Mouse (Mus musculus) adrenal gland, postnatal 36 days (tissue): ENCODE results near the gene Prr15l. TPM values are rescaled to one million over a fixed set of nuclear protein-coding genes. Genes with fewer than 3 reads are reported as not detected.

Experiments used
- DNase-seq, 2 experiments: peaks; one replicate each; pipeline ENCODE4 v3.0.0; 2021; ENCODE audit warnings: mixed read lengths in 1 of 2
- long read RNA-seq, 2 experiments: library from polyadenylated mRNA; stranded (forward); transcript quantifications; one replicate each; pipeline ENCODE4 v2.0.0; 2021; ENCODE audit warnings: borderline sequencing depth in 2 of 2
- total RNA-seq, 2 experiments: library from RNA; stranded (reverse); gene quantifications; 2 replicates each; pipeline ENCODE4 v1.2.3; 2021

The Prr15l gene
- under 1 TPM; 0.16 to 0.66 TPM for total RNA-seq
- long read RNA-seq, experiment 1: 0 reads
- long read RNA-seq, experiment 2, partial matches to known transcripts: 0 of 1 reads
- long read RNA-seq, experiment 2, other reads (novel, unspliced or antisense): 0 of 1 reads

DNA sequence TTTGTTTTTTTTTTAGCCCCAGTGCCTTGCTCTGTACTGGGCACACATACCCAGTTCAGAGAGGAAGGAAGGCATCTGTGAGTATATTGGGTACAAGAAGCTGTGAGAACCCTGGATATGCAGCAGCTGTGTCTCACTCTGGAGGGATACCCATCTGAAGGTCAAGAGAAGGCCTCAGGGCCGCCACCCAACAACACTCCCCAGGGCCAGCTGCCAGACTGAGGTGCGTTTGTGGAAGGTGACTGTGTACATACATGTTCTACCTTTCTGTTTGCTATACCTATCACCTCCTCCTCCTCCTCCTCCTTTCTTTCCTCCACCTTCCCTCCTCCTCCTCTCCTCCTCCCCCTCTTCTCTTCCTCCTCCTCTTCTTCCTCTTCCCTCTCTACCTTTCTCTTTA is at the start of gene Prr15l:
Gene Prr15l (plus strand): TSS at position 17 of the 400 bp plus-strand sequence.
- DNase-seq: no peak

DNA sequence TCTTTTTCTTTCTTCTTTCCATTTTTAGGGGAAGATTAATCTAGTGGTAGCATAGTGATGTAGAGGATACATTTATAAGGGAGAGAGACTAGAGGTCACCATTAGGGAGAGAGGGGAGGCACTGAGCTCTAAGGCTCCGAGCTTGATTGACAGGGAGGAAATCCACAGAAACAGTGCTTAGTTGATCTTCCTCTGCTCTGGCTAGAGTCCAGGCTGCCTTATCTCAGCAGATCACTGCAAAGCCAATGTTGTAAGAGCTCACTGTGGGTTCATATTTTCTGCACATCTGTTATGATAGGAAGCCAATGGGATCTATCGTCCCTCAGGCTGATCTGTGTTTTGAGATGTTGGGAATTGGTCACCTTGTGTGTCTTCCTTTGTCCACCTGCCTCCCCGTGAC is 49.2 kb upstream of the Prr15l start:
- no peak for DNase-seq

DNA sequence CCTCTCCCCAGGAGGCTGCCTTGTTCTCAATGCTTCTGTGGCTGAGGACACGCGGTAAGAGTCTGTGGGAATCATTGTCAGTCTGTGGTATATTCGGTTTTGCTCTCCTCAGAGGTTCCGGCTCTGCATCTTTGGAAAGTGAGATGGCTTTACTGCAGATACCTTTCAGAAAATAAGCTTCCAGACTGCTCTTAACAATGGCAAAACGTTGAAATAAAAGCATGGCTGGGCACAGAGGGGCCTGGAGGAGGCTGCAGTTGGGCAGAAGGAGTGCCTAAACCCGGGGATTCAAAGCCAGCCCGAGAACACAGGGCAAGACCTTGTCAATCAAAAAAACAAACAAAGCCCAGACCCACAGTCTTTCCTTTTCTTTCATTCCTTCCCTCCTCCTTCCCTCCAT is 48.5 kb upstream of the Prr15l start:
- no peak for DNase-seq

DNA sequence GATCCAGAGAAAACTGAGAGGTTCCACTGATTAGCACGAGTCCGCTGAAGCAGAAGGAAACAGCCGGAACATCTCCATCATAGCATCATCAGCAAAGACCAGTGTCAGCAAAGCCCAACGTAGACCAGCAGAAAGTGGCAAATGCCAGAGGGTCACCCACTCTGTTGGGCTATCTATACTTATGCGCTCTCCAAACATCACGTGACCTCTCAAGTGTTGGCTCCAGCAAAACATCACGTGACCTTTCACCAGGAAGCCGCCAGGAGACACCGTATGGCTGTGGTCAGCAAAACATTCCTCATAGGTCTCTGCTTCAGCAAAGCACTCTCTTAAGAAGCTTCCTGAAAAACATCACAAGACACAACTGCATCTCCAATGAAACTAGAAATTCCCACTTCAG is 47.6 kb upstream of the Prr15l start:
- no peak for DNase-seq

DNA sequence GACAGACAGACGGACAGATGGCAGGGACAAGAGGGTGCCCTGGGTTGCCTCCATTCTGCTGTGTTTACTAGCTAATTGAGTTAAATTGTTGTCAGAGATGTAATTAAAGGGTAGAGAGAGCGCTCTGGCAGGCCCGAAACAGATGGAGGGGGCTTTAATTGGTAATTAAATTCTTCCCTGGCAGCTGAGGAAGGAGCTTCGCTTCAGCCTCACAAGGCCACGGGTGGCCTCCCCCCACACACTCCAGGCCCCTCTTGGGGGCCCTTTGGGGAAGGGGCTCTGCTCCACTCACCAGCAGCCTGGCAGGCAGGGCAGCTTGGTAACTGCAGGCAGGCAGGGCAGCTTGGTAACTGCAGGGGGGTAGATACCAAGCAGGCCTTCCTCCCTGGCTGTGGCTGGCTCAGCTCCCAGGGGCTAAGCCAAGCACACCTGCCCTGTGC is 42.0 kb upstream of the Prr15l start:
- no peak for DNase-seq

DNA sequence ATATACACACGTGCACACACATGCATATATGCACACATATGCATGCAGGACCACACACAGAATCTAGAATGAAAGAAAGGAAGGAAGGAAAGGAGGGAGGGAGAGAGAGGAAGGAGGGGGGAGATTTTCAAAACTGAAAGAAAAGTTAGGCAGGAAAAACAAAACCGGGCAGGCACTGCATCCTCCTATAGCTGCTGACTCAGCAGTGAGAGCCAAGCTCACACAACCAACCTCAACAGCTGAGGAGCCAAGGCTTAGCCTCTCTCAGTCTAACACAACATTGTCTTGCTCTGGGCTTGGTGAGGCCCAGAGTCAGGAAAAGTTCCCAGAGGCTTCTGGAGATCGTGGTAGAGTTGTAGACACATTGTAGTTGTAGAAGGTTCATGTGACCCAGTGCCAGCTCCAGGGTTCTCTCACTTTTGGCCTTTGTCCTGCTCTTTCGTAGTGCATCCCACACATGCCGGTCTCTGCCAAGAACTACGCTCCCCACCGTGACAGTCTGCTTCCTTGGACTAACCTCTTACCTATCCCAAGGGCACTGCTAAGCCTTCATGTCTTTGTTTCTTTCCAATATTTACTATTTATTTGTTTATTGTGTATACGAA is 40.9 kb upstream of the Prr15l start:
- DNase-seq: no peak

DNA sequence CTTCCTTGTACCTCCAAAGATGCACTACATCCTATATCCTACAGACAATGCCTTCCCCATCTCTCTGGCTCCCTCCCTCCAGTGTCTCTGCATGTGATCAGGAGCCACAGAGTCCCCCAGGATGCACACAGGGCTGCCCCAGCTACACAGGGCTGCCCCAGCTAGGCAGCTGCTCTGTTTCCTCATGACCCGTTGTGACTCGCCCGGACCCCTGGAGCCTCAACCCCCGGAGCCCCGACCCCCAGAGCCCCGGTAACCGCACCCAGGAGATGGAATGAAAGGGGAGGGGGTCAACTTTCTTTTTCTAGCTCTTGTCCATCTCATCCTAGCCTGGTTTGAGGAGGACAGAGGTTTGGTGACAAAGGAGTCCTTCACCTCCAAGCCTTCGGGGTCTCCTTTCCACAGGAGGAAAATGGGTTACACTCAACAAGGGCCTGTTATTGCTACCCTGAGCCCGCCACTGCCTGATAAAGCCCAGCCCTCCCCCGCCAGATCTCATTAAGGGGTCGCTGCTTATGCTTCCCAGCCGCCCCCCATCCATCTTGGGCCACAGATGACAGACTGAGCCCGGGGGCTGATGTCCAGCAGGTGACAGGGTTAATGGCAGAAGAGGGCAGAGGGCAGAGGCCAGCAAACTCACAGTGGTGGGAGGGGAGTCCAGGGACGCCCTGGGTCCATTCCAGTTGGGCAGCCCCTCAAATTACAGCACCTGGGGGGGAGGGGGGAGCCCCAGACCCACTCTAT is 35.9 kb upstream of the Prr15l start:
- no peak for DNase-seq

DNA sequence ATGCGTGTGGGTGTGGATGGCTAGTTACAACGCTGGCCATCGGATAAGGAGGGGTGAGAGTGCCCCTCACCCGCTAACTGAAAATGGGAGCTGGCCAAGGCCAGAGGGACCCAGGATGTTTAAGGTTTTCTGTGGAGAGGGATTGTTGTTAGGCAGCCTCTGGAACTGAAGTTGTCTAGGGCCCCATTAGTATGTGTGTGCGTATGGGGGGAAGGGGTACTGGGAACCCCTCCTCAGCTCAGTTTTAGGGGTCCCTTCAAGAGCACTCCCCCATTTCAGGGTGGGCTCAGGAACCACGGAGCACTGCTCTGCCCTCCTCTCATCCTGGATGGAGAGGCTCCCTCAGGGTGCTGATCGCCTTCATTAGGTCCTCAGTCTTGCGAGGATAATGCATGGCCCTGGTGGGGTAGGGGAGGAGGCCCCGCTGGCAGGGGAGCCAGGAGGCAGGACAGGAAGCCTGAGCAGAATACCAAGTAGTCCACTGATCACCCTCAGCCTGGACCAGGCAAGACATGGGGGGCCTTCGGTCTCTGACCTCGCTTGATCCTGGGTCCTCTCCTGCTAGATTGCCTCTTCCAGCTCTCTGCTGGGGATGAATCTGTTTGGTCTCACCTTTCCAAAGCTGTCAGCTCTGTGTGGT is 34.6 kb upstream of the Prr15l start:
- DNase-seq: no peak

DNA sequence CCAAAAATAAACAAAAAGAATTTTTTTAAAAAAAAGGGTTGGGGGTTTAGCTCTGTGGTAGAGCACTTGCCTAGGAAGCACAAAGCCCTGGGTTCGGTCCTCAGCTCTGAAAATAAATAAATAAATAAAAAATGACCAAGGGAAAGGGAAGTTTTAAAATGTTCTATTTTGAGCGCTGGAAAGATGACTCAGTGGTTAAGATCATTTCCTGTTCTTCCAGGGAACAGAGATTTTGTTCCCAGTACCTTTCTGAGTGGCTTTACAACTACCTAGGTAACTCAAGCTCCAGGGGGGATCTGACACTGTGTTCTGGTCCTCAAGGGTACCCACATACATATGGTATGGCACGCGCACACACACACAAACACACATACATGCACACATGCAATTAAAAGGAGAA is 32.0 kb upstream of the Prr15l start:
- DNase-seq: no peak

DNA sequence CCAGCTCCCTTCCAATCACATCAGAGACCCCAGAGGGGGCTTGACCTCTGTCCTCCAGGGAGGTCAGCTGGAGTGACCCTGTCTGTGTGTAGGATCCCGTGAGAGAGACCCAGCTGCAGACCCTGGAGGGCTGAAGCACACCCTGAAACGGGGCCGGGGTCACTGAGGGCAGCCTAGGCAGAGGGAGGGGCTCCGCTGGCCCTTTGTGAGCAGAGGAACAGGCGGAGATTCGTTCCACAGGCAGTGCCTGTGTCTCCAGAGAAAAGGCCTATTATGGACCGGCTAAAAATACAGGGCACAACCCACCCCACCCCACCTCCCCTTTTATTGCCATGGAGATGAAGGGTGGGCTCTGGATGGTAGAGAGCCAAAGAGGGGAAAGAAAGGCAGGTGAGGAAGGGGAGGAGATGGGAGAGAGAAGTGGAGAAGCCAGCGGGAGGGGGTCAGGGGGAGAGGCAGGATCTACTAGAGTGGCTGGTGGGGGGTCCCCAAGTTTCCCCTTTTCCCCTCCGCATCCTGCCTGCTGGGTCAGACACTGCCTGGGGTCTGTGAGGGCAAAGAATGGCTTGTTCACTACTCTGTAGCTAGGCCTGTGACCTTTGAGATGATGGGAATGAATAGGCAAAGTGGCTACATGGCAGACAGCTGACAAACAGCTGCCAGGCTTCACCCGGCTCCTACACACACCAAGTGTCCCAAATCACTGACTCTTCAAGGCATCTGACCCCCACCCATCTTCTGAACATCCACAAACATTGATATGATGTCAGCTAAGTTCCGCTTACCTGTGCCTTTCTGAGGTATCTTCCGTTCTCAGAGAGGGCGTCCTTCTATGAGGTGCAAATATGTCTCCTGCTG is 28.2 kb upstream of the Prr15l start:
- no peak for DNase-seq

DNA sequence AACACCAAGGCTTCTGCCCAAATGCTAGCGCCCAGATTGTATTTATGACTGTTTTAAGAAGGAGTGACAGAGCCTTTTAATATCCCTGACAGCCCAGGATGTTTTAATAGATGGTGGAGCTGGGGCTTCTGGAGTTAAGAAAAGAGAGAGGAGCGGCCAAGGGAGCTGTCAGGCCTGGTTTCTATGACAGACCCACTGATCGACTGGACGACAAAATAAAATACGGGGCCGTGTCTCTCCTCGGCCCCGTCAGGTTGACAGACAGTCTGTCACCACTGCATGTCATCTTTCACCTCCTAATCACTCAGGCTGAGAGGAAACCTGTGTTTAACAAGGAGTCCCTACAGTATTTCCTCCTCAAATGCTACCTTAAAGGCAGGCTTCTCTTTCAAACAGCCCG is 26.6 kb upstream of the Prr15l start:
- DNase-seq: no peak

DNA sequence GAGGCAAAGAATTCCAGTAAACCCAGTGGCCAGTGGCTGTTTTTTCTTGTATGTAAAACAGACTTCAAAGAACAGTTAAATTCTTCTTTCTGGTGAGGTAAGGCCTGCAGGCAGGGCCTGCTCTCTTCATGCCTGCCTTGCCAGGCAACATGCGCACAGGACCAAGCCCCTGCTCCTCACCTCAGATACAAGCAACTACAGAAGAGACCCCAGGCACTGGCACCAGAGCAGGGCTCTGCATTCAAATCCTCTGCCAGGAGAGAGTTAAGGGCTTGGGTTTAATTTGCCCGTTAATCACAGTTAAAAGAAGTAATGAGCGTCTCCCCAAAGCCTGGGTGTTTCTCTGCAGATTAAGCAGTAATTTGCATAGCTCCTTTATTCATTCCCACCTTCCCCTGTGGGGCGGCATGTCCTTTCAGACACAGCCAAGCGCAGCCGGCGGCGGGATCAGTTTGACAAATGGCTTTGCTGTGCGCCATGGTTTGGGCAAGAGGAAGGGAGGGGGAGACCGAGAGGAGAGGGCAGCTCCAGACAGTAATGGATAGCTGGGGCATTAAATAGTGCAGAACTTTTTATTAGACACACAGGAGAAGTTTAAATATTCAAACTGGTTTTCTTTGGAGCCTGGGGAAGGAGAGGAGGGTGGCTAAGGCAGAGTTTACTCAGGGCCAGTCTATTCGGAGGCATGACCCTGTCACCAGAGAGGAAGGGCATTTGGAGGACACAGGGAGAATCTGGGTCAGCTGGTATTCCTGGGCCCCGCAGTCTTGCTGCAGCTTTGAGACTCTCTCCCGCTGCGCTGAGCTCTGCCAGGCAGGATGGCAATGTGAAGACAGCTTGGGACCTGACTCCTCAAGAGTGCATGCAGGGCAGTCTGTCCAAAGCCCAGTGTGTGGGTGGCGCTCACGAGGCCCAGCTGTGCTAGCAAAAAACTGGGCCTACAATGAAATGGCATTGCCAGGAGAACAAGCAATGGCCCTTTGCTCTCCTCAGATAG is 25.0 kb upstream of the Prr15l start:
- peak; percentile 30 to 55 for DNase-seq

DNA sequence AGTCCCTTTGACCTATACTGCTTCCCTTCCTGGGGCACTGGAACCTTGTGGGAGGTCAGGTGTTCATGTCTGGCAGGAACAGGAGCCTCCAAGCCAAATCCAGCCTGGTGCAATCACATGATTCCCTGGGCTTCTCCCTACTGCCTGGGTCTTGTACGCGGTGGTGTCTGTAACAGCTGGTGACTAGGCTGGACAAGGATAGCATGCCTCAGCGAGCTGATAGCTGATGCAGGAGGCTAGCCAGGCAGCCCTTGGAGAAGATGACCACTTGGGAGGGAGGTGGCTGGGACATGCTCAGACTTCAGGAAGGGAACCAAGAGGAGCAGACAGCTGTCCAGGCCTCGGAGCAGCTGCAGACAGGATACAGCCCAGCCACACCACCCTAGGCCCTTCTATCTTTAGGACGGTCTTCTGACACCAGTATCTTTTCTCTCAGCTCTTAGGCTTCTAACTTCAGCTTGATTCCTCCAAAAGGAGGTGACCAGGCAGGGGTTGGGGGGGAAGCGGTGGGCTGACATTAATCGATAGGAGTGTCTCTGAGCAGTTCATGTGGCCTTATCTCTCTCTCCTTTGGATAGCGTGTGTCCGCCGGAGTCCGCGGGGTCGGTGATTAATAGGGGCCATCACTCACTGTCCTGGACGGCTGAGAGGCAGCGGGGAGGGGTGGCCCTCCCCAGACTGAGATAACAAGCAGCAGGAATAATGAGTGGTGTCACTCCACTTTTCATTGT is 21.3 kb upstream of the Prr15l start:
- DNase-seq: no peak

DNA sequence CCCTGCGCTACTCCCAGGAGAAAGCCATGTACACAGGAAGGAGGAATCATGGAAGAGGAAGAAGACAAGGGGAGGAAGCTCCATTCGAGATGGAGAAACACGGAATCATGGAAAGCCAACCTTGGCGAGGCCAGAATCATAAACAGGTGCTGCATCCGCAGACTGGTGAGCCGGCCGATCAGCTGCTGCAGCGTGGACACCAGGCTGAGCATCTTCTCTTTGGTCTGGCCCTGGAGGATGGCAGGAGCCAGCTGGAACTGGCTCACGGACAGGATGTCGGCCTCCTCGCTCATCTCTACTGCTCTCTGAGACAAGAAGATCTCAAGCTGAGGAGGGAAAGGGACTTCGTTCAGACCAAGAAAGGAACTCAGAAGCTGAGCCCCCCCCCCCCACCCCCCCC is 19.3 kb upstream of the Prr15l start:
- DNase-seq: no peak

DNA sequence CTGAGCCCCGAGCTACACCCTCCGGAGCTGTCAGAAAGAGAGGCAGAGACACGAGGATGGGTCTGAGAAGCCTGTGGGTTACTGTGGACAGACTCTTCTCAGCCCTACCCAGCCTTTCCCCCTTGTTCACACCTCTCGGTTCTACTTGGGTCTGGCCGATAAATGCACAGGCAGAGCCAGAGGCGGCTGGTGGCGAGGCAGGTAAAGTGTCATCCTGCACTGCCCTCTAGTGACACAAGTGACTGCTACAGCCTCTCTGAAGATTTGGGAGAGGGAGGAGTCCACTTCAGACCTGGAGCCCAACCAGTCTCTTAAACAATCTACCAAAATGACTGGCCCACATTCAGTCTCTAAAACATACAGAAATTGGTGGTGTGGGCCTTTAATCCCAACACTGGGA is 17.9 kb upstream of the Prr15l start:
- peak; percentile 79 to 80 for DNase-seq

DNA sequence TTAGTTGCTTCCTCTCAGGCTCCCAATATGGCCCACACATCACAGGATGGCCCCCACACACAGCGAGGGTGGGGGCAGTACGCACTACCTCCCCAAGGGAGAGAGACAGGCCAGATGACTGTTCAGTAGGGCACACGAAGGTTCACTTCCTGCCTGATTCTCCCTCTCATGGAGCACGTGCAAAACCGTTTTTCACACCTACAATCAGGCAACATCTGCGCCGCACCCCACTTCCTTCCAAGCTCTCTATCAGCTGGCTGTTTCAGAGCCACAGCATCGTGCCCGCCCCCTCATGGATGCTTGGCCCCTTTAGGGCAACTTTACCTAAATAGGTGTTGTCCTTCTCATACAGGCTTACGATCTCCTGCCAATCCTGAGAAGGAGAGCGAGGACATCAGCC is 15.2 kb upstream of the Prr15l start:
- DNase-seq: no peak

DNA sequence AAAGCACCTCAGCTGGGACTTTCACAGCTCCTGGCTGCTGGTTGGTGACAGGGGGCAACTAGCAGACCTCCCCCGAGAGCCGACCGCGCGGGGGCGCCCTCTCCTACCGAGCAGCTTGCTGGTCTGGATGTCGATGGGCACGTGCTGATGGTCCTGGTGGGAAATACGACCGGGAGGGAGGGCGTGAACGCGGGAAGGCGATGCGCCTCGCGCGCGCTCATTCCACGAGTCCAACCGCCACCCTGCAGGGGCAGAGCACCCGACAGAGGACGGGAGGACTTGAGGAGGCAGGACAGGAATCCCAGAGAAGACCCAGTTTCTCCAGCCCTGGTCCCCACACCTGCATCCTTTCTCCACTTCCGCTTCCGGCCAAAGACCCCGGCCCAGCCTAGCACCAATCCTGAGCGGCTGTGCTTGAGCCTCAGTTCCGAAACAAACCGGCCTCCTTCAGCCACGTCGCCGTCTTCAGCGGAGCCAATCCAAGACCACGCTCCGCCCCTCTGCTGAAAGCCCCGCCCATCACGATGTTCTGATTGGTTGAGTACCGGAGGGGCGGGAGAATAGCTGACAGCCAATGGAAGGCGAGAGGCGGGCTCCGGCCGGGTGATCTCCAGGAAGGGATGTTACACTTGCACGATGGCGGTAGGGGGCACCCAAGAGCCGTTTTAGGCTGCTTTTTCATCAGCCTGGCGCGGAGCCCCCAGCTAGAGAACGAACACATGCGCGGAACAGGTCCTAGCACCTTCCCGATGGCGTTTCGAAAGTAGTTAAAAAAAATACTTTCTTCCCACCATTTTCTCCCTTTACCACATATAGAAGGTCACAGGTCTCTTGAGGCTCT is 11.6 kb upstream of the Prr15l start, which contains the start of gene Cdk5rap3:
Gene Cdk5rap3 (minus strand): TSS at position 453 of the 841 bp plus-strand sequence.
- DNase-seq: peak; percentile 99

DNA sequence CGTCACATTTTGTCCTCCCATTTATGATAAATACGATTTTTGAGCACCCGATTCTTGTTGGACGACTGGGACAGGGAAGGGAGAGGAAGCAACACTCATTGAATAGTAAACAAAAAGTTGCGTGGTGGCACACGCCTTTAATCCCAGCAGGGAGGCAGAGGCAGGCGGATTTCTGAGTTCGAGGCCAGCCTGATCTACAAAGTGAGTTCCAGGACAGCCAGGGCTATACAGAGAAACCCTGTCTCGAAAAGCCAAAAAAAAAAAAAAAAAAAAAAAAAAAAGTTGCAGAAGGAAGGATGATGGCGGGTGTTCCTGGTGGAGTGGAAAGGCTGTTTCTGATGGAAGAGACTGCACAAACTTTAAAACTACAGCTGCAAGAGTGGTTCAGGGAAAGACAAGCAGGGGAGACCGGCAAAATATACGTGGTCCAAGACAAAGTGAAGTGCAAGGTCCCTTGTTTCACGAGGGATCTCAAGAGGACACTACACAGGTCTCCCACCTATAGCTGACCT is 11.0 kb upstream of the Prr15l start:
- DNase-seq: no peak

DNA sequence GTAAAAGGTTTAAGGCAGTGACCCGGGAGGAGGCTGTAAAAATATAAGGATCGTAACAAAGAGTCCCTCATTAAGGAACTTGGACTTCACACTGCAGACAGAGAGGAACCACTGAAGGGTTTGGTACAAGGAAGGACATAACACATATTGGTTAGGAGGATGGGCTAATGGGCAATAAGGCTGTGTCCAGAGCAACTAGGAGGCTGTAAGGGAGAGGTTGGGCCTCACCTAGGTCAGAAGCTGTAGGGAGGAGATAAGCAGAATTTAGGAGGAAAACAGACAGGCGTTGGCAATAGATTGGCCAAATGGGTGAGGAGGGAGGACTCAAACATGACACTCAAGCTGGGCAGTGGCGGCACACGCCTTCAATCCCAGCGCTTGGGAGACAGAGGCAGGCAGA is 10.5 kb upstream of the Prr15l start:
- DNase-seq: no peak
